Mouse (Mus musculus) mouse embryonic stem cell (cell line): ENCODE data around the gene Pi4ka.

Experiments
- in situ Hi-C, 2 experiments: fragments of 300-500 bp; cut with MboI; formaldehyde crosslinking; loops; 1 replicate in 1 of 2; 3 replicates in 1 of 2; pipeline ENCODE4 v1.14.3; 2019 to 2020; ENCODE audit warnings: low sequenced_read_pairs in 2 of 2, low pct_unique_long_range_greater_than_20kb in 1 of 2, mixed read lengths in 1 of 2; ENCODE audit not compliant: unreplicated experiment in 1 of 2

The Pi4ka gene

DNA sequence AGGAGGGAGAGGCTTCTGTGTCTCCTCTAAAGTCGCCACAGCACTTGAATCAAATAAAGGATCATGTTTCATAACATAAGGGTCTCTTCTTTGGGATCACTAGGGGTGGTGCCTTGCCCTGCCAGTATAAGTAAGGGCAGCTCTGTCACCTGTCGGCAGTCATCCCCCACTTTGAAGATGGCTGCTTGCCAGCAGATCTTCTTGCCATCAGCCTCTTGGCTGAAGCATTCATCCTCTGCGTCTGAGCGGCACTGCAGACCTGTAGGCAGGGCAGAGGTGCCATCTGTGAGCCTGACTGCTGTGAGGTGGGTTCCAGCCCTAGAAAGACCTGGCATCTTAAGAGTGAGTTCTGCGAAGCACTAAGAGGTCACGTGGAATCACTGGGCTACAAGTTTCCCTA lies 123.0 kb downstream of the Pi4ka start:
- in situ Hi-C loops, result loop anchor here (5.0 kb wide), 2 partner anchors 81 to 201 kb away; partner anchors contain the start of gene Ube2l3 (in 2 of the 2)

DNA sequence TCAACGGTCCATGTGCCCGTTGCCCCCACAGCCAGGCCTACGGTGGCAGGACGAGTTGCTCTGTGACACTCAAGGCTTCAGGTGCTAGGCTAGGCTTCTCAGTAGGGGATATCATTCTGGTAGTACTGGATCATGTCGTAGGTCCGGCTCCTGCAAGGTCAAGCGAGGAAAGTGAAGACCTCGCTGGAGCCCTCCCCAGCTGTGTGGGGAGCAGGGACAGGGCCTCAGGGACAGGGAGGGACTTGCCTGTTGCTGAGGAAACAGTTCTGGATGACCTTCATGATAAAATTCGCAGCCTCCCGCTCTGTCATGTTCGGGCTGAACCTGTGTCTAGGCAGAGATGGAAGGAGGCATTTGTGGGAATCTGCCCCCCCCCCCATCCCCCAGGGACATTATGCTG lies 125.6 kb downstream of the Pi4ka start:
- in situ Hi-C loops, result loop anchor here (5.0 kb wide), 2 partner anchors 78 to 198 kb away; partner anchors contain the start of gene Ube2l3 (in 2 of the 2)

DNA sequence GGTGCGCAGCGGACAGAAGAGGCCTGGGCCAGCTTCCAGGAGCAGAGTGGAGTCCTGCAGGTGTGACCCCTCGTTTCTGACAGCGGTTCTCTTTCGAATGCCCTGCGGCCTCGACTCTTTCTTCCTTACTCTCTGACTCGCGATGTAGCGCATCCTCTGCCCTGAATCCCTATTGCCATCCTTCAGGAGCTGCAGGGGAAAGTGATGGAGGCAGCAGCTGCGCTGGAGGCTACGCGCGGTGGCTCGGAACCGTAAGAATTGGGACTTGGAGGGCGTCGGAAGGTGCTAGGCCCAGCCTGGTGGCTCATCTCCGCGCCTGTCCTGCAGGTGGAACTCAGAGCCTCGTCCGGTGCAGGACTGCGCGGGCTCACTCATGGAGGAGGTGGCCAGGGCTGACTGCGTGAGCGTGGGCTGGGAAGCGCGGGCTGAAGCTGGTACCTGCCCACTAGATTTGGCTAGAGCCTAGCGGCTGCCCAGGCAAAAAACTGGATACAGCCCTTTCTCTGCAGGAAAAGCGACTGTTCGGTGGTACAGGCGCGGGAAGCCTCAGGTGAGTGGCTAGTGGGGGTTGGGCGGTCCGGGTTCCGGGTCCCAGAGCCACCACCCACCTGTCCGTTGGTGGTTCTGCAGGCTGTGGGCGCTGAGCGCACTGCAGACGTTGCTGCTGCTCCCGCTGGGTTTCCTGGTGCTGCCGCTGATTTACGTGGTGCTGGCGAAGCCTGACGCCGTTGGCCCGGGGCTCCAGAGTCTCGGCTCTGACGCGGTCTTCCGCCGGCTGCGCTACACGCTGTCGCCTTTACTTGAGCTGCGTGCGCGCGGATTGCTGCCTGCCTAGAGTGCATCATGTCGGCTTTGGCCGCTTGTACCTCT lies 128.5 kb downstream of the Pi4ka start:
- in situ Hi-C loops, result no loop called here

DNA sequence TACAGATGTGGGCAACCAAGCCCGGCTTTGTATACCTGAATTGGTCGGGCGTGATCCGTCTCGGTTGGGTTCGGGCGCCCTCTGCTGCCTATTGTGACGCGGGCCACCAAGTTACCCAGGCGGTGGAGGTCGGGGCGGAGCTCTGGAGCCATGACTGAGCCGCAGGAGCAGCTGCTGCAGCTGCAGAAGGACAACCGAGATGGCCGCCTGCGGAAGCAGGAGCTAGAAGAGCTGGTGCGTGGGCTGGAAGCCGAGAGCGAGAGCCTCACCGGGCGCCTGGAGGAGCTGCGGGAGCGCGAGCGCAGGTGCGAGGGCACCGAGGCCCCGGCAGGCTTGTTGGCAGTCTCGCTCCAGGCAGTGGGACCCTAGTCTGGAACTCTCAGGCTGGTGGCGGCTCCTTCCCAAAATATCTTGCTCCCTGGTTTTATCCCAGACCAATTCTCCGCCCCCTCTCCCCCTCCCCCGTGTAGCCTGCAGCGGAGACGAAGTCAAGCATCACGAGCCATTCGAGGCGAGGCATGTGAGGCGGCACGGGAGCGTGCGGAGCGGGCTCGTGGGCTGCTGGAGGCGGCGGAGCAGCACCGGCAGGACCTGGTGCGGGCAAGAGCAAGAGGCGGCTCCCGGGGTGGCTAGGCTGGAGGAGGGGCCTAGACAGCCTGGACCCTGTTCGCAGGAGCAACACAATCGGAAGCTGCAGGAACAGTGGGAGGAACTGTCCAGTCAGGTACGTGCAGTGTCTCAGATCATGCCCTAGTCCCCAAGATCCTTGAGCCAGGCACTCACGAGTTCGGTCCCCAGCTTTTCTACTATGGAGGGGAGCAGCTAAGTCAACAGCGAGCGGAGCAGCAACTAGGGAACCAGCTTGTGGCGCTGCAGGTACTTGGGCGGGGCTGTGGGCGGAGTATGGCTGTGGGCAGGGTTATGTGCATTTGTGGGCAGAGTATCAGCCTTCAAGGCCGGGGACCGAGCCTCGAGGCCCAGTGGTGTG lies 129.7 kb downstream of the Pi4ka start:
- in situ Hi-C loops, result no loop called here

DNA sequence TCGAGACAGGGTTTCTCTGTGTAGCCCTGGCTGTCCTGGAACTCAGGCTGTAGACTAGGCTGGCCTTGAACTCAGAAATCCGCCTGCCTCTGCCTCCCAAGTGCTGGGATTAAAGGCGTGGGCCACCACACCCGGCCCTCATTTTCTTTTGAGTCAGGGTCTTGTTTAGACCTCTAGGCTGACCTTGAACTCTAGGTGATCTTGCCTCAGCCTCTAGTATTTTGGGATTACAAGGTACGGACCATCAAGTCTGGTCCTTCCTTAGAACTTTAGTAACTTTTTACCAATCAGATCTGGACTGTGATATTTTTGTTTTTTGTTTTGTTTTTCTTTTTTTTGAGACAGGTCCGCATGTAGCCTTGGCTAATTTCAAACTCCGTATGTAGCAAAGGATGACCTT lies 130.4 kb downstream of the Pi4ka start, which contains the start of gene Tmem191c:
Tmem191c (plus strand) TSS at position 357 of the 400 bp plus-strand sequence.
- in situ Hi-C loops, result no loop called here

DNA sequence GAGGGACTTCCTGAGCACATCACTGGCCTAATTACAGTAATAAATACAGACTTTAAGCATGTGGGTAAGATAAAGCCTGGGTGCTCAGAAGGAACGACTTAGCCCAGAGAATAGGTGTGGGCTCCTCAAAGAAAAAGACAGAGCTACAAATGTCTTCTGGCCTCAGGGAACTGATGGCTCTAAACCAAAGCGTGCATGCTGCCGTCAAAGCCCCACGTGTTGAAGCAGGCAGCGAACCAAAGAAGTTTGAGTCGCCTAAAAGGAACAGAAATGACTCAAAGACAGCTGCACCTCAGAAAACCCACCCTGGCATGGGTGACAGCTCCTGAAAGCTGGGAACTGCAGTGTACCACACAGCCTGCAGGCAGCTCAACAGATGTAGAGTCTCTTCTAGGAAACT lies 134.3 kb downstream of the Pi4ka start:
- in situ Hi-C loops, result no loop called here

DNA sequence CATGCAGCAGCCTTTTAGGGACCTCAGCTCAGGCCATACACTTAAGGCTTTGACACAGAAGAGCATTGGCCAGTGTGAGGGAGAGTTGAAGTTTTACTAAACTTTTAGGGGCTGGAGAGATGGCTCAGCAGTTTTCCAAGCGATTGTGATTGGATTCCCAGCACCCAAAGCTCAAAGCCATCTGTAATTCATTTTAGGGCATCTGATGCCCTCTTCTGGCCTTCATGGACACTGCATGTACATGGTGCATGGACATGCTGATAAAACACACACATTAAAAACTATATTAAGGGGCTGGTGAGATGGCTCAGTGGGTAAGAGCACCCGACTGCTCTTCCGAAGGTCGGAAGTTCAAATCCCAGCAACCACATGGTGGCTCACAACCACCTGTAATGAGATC lies 135.0 kb downstream of the Pi4ka start:
- in situ Hi-C loops, result no loop called here

DNA sequence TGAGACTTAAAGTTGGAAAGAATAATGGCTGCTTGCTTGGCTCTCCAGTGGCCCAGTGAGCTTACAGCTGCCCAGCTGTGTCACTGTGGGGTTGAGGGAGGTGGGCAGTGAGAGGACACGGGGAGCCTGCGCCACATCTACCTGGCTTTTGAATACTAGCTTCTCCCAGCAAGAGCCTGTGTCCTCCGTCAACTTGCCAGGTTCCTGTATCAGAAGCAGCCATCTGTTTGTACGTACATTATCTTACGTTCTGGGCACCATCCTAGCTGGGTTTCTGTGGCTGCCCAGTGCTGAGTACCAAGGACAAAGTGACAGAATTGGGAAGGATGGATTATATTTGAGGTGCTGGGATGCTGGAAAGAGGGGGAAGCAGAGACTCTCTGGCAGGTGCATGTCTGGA lies 136.2 kb downstream of the Pi4ka start:
- in situ Hi-C loops, result no loop called here

DNA sequence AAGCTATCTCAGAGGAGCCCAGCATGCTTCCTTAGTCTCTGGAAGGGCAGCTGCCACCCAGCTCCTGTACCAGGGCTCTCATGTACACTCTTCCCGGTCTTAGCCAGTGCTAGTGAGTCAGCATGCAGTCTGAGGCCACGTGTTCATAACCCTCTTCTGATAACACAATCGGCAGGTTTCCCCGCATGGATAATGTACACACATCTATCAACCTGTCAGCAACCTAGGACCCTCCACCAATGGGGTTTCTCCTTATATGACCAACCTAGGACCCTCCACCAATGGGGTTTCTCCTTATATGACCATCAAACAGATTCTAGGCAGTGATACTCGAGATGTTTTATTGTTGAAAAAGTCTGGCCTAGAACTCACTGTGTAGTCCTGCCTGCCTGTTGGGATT lies 138.2 kb downstream of the Pi4ka start:
- in situ Hi-C loops, result no loop called here

DNA sequence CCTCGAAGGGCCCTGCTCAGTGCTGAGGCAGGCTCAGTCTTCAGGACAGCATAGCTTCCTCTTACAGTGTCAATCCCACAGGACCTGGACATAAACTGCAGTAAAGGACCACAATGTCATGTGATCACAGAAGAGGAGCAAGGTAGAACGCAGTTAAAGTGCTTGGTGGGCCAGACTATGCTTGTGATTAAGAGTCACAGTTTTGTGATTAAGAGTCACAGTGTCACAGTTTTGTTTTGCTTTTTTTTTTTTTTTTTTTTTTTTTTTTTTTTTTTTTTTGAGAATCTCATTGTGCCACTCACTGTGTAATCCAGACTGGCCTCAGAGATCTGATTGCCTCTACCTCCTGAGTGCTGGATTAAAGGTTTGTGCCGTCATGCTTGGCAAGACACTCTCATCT lies 140.0 kb downstream of the Pi4ka start:
- in situ Hi-C loops, result no loop called here

DNA sequence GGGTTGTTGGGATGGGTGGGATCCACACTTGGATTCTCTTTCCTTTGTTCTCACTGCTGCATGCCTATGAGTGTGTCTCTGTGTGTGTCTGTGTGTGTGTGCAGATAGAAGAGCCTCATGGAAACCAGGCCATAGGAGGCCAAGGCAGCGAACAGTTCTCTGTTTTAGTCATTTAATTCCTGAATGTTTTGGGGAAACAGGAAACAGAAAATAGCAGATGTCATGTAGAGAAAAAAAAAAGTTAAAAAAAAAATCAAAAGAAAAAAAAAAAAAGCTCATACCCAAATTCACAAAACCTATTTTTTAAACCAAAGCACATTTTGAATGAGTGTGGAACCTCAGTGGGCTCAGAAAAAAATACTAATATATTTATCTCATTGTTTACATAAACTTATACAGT lies 144.8 kb downstream of the Pi4ka start:
- in situ Hi-C loops, result loop anchor here in 1 of 2 experiments (5.0 kb wide), 1 partner anchor 54 kb away; the partner anchor contains the start of gene Rimbp3

DNA sequence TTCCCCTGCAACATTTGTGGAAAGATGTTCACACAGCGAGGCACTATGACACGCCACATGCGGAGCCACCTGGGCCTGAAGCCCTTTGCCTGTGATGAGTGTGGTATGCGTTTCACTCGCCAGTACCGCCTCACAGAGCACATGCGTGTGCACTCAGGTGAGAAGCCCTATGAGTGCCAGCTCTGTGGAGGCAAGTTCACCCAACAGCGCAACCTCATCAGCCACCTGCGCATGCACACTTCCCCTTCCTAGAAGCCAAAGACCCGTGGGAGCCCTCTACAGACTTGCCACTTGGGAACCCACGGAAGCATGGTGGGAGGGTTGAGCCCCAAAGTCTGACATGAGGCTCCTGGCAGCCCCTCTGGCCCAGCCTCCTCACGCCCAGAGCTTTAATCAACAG lies 147.2 kb downstream of the Pi4ka start:
- in situ Hi-C loops, result no loop called here

DNA sequence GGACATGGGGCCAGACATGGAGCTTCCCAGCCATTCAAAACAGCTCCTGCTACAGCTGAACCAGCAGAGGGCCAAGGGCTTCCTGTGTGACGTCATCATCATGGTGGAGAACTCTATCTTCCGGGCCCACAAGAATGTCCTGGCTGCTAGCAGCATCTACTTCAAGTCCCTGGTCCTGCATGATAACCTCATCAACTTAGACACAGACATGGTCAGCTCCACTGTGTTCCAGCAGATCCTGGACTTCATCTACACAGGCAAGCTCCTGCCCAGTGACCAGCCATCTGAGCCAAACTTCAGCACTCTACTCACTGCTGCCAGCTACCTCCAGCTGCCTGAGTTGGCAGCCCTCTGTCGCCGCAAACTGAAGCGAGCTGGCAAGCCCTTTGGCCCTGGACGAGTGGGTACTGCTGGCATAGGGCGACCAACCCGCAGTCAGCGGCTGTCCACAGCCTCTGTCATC lies 148.7 kb downstream of the Pi4ka start:
- in situ Hi-C loops, result no loop called here

DNA sequence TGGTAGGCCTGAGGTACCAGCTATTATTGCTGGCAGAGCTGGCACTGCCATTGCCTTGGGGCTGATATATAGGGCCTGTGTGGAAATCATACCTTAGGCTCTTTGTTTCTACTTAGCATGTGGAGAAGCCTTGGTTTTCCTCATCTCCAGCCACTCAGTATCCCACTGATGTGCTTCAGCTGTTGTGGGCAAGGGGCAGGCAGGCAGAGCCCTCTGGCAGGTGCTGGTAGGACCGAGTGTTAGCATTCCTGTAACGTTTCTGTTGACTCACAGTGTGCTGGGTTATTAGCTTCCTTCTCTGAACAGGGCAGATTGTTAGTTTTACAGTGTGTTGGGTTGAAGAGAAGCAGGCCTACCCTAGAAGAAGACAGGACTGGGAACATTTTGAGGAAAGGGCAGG lies 150.8 kb downstream of the Pi4ka start:
- in situ Hi-C loops, result no loop called here

DNA sequence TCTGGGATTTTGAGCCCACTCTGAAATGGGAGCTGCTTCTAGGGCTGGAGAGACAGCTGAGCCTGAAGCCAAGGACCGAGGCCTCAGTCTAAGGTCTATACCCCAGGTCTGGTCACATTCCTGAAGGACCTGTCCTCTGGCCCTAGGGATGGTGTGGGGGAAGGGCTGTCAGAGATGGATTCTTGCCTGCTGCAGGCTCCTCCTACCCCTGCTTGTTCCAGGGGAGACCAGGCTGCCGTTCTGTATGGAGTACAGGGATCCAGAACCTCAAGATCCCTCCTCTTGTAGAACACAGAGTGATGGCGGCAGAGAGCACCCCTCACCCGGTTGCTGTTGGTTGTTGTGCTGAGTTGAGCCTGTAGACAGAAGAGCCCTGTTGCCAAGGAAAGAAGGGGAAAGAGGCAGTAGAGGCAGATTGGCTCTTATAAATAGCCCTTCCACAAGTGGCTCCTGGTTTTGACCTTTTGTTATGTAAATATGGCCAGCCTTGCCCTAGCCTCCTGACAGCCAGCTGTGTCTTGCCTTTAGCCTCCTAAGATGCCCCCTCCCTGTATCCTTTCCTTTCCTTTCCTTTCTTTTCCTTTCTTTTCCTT lies 152.0 kb downstream of the Pi4ka start:
- in situ Hi-C loops, result loop anchor here in 1 of 2 experiments (5.0 kb wide), 1 partner anchor 37 kb away; no protein-coding TSS in a partner anchor

DNA sequence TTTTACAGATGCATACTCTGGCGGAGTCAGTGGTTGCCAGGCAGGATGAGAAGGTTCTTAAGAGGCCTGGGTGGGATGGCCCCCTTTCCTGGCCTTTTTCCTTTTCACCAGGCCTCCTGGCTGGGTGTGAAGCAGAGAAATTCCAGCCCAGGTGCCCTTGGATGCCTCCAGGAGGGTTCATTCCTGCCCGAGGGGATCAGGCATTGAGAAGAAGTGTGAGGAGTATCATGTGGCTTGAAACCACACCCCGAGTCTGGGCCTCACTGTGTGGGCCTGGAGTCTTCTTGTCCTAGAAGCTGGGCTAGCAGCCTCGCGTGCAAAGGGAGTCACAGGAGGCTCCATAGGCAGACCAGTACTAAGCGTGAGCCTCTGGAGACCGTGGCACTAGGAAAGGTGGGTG lies 153.3 kb downstream of the Pi4ka start:
- in situ Hi-C loops, result loop anchor here in 1 of 2 experiments (5.0 kb wide), 1 partner anchor 36 kb away; no protein-coding TSS in a partner anchor

DNA sequence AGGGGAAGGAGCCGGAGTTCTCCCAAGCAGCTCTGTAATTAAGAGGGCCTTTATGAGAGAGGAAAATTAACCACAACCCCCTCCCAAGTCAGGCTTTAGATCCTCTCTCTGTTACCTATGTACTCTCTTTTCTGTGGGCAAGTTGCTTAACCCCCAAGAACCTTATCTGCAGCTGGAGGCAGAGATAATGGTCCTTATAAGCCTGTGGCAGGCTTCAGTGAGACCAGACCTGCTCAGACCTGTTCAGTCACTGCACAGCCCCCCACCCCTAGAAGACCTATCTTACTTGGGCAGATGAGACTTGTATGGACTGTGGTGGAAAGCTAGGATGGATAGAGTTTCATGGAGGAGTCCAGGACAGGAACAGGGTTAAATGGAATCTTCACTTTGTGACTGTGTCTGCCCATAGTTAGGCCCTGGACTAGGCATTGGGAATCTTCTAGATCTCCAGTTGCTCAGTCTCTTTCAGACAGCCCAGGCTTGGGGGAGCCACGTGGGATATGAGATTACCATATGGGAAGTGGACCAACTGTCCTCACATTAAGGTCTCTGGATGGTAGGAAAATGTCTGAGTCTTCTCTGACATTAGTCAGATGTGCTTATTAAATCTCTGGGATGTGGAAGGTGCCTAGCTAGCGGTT lies 153.9 kb downstream of the Pi4ka start:
- in situ Hi-C loops, result loop anchor here in 1 of 2 experiments (5.0 kb wide), 1 partner anchor 35 kb away; no protein-coding TSS in a partner anchor

DNA sequence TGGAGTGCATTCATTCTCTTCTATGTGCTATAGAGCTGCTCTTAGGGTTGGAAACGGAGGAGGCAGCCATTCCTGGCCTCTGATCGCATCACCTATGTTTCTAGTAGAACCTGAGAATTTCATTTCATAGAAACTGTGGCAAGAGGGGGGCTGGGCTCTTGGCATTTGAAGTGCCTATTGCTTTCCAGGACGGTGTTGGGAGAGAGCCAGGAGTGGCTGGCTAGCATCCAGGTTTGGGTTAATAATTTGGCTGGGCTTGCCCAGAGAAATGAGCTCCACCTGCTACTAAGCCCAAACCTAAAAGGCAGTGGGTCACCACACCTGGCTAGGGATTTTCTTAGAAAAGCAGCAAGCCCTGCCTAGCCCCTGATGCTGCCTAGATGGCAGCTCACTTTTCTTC lies 154.6 kb downstream of the Pi4ka start:
- in situ Hi-C loops, result loop anchor here in 1 of 2 experiments (5.0 kb wide), 1 partner anchor 34 kb away; no protein-coding TSS in a partner anchor
